Mouse (Mus musculus) hindbrain, embryonic 16.5 days (tissue): ENCODE data around the gene Pole4. TPM values are rescaled to one million over a fixed set of nuclear protein-coding genes. Genes with fewer than 3 reads are reported as not detected.
A peak's percentile ranks its signal among the peaks of the same experiment; 100 is the strongest.

Experiments
- ATAC-seq: fragments of 200-750 bp; cut with Nextera tagmentation; 2 replicates; pipeline ENCODE4 v1.8.0; 2017; ENCODE audit warnings: moderate TSS enrichment, moderate library complexity
- H3K27ac ChIP-seq: fragments of 300-500 bp; sonication (generic); 2 replicates; pipeline ENCODE4 v1.5.1; 2014; ENCODE audit warnings: low read depth, mild to moderate bottlenecking, control low read depth, low read length, moderate library complexity
- H3K27me3 ChIP-seq: fragments of 300-500 bp; sonication (generic); replicated peaks from 2 replicates; pipeline ENCODE4 v1.6.1; 2014; ENCODE audit warnings: low read length; ENCODE audit not compliant: control insufficient read depth, insufficient read depth
- H3K36me3 ChIP-seq: fragments of 300-500 bp; sonication (generic); 2 replicates; pipeline ENCODE4 v1.6.1; 2014; ENCODE audit warnings: mild to moderate bottlenecking, low read length, moderate library complexity, mixed read lengths; ENCODE audit not compliant: control insufficient read depth, insufficient read depth
- H3K4me1 ChIP-seq: fragments of 300-500 bp; sonication (generic); 2 replicates; pipeline ENCODE4 v1.6.1; 2014; ENCODE audit warnings: low read depth, low read length; ENCODE audit not compliant: control insufficient read depth, insufficient read depth
- H3K4me2 ChIP-seq: fragments of 300-500 bp; sonication (generic); 2 replicates; pipeline ENCODE4 v1.6.1; 2014; ENCODE audit warnings: mild to moderate bottlenecking, low read length, control low read depth, moderate library complexity
- H3K4me3 ChIP-seq: fragments of 300-500 bp; sonication (generic); 2 replicates; pipeline ENCODE4 v1.5.1; 2014; ENCODE audit warnings: mild to moderate bottlenecking, low read length, control low read depth, moderate library complexity
- H3K9ac ChIP-seq: fragments of 300-500 bp; sonication (generic); 2 replicates; pipeline ENCODE4 v1.6.1; 2014; ENCODE audit warnings: low read depth, mild to moderate bottlenecking, control low read depth, low read length, moderate library complexity
- H3K9me3 ChIP-seq: fragments of 300-500 bp; sonication (generic); 2 replicates; pipeline ENCODE4 v1.6.1; 2014; ENCODE audit warnings: mild to moderate bottlenecking, low read length, moderate library complexity; ENCODE audit not compliant: control insufficient read depth
- WGBS: fragments of 180-500 bp; shearing (Covaris S2); extraction: QIAGEN DNeasy Blood & Tissue Kit; methylation state at CpG from one replicate; pipeline ENCODE4 v1.1.7; 2014; 5-methylcytosine and 5-hydroxymethylcytosine counted together
- polyA plus RNA-seq: library from polyadenylated mRNA; unstranded; fragments of >200 nt; fragmentation: Nextera tagmentation; extraction: Ambion mirVana; gene quantifications from 2 replicates; pipeline ENCODE4 v1.2.1, GENCODE M21; 2015

Pole4 gene
- polyA plus RNA-seq, 1 experiment from 2014 or later, result 141 TPM

- H3K4me3 ChIP-seq, result no peak overlapping the region
- no peaks in the 10 kb centered on the region for H3K4me1 ChIP-seq
- no peaks in the 10 kb centered on the region for H3K27me3 ChIP-seq
- H3K9ac ChIP-seq, result no peak overlapping the region
- ATAC-seq, result no peak
- no peak overlapping the region for H3K4me2 ChIP-seq
- WGBS, result 91% methylated on average over 9 of the region's 9 CpGs
- H3K9me3 ChIP-seq, result no peaks in the 10 kb centered on the region
- no peak overlapping the region for H3K27ac ChIP-seq
- H3K36me3 ChIP-seq, result no peaks in the 10 kb centered on the region
Observed at GRCm38 (mm10) chr6:82744553-82744952, 39.4 kb upstream of the Pole4 start.

- Histone ChIP-seq H3K27ac (no peak overlapping the region), H3K9ac (no peak overlapping the region), H3K36me3 (no peaks in the 10 kb centered on the region), H3K4me1 (no peaks in the 10 kb centered on the region), H3K4me3 (no peak overlapping the region), H3K27me3 (no peaks in the 10 kb centered on the region), H3K9me3 (no peaks in the 10 kb centered on the region), H3K4me2 (no peak overlapping the region)
- WGBS, result 84% methylated on average over 5 of the region's 5 CpGs
- ATAC-seq, result no peak
Observed at GRCm38 (mm10) chr6:82741518-82741880, 36.3 kb upstream of the Pole4 start.

- Histone ChIP-seq H3K4me1 (no peaks in the 10 kb centered on the region), H3K4me2 (no peak overlapping the region), H3K4me3 (no peak overlapping the region), H3K27me3 (no peaks in the 10 kb centered on the region), H3K9ac (no peak overlapping the region), H3K36me3 (no peaks in the 10 kb centered on the region), H3K27ac (no peak overlapping the region), H3K9me3 (no peaks in the 10 kb centered on the region)
- 78% methylated on average over 8 of the region's 8 CpGs for WGBS
- ATAC-seq, result no peak
Observed at GRCm38 (mm10) chr6:82740868-82741517, 35.8 kb upstream of the Pole4 start.

GRCm38 (mm10) chr6:82740269-82740668 is 35.1 kb upstream of the Pole4 start:
- Histone ChIP-seq H3K36me3 (no peaks in the 10 kb centered on the region), H3K4me3 (no peak overlapping the region), H3K9ac (peak overlapping the region; percentile 46; the same call in 1 of the 2 replicates), H3K27ac (no peak overlapping the region), H3K4me1 (no peaks in the 10 kb centered on the region), H3K4me2 (peak overlapping the region; percentile 41), H3K9me3 (no peaks in the 10 kb centered on the region), H3K27me3 (no peaks in the 10 kb centered on the region)
- peak; percentile 39; the same call in 1 of the 2 replicates for ATAC-seq
- WGBS, result 36% methylated on average over 6 of the region's 6 CpGs

- WGBS, result 94% methylated on average over 27 of the region's 27 CpGs
- no peaks in the 10 kb centered on the region for H3K9me3 ChIP-seq
- H3K36me3 ChIP-seq, result no peaks in the 10 kb centered on the region
- H3K4me1 ChIP-seq, result no peaks in the 10 kb centered on the region
- ATAC-seq, result no peak
- no peak overlapping the region for H3K4me3 ChIP-seq
- no peak overlapping the region for H3K27ac ChIP-seq
- H3K4me2 ChIP-seq, result no peak overlapping the region
- H3K27me3 ChIP-seq, result no peaks in the 10 kb centered on the region; the same call in 1 of the 2 replicates
- no peak overlapping the region for H3K9ac ChIP-seq
Observed at GRCm38 (mm10) chr6:82737634-82738540, 32.7 kb upstream of the Pole4 start.

- H3K9ac ChIP-seq, result no peak overlapping the region; the same call in 1 of the 2 replicates
- 72% methylated on average over 25 of the region's 25 CpGs for WGBS
- no peaks in the 10 kb centered on the region; the same call in 1 of the 2 replicates for H3K27me3 ChIP-seq
- H3K4me3 ChIP-seq, result no peak overlapping the region
- no peaks in the 10 kb centered on the region for H3K9me3 ChIP-seq
- no peak overlapping the region for H3K27ac ChIP-seq
- no peaks in the 10 kb centered on the region for H3K36me3 ChIP-seq
- H3K4me1 ChIP-seq, result no peaks in the 10 kb centered on the region
- peak; percentile 25; the same call in 1 of the 2 replicates for ATAC-seq
- H3K4me2 ChIP-seq, result no peak overlapping the region
Observed at GRCm38 (mm10) chr6:82736626-82737600, 31.7 kb upstream of the Pole4 start.

GRCm38 (mm10) chr6:82735347-82735746 is 30.2 kb upstream of the Pole4 start:
- H3K36me3 ChIP-seq, result no peaks in the 10 kb centered on the region
- H3K4me2 ChIP-seq, result no peak overlapping the region
- H3K9ac ChIP-seq, result no peak overlapping the region
- no peak for ATAC-seq
- whole genome bisulfite sequencing, result 83% methylated on average over 7 of the region's 7 CpGs
- H3K27ac ChIP-seq, result no peak overlapping the region
- H3K9me3 ChIP-seq, result no peaks in the 10 kb centered on the region
- H3K27me3 ChIP-seq, result no peaks in the 10 kb centered on the region; the same call in 1 of the 2 replicates
- H3K4me1 ChIP-seq, result no peaks in the 10 kb centered on the region
- H3K4me3 ChIP-seq, result no peak overlapping the region

GRCm38 (mm10) chr6:82728635-82729034 is 23.5 kb upstream of the Pole4 start:
- H3K27ac ChIP-seq, result no peak overlapping the region
- ATAC-seq, result no peak
- H3K4me3 ChIP-seq, result no peak overlapping the region
- no peaks in the 10 kb centered on the region for H3K36me3 ChIP-seq
- no peaks in the 10 kb centered on the region for H3K4me1 ChIP-seq
- H3K9ac ChIP-seq, result no peak overlapping the region
- WGBS, result 95% methylated on average over 21 of the region's 21 CpGs
- H3K27me3 ChIP-seq, result no peaks in the 10 kb centered on the region
- H3K4me2 ChIP-seq, result no peak overlapping the region
- H3K9me3 ChIP-seq, result no peaks in the 10 kb centered on the region
